Mouse (Mus musculus) embryonic fibroblast, embryonic 13.5 days (primary cell): ENCODE measurements around the gene Crot.
A peak's percentile ranks its signal among the peaks of the same experiment; 100 is the strongest.

ENCODE experiments used
- CTCF ChIP-seq: IDR thresholded peaks from 2 replicates; pipeline ENCODE4 v1.5.1; 2011; ENCODE audit warnings: mild to moderate bottlenecking, control low read depth, low read length, moderate library complexity, borderline replicate concordance; ENCODE audit not compliant: insufficient read depth
- POLR2A ChIP-seq: IDR thresholded peaks from 2 replicates; pipeline ENCODE4 v1.6.1; 2011; ENCODE audit warnings: low read depth, mild to moderate bottlenecking, control low read depth, low read length, moderate library complexity

DNA sequence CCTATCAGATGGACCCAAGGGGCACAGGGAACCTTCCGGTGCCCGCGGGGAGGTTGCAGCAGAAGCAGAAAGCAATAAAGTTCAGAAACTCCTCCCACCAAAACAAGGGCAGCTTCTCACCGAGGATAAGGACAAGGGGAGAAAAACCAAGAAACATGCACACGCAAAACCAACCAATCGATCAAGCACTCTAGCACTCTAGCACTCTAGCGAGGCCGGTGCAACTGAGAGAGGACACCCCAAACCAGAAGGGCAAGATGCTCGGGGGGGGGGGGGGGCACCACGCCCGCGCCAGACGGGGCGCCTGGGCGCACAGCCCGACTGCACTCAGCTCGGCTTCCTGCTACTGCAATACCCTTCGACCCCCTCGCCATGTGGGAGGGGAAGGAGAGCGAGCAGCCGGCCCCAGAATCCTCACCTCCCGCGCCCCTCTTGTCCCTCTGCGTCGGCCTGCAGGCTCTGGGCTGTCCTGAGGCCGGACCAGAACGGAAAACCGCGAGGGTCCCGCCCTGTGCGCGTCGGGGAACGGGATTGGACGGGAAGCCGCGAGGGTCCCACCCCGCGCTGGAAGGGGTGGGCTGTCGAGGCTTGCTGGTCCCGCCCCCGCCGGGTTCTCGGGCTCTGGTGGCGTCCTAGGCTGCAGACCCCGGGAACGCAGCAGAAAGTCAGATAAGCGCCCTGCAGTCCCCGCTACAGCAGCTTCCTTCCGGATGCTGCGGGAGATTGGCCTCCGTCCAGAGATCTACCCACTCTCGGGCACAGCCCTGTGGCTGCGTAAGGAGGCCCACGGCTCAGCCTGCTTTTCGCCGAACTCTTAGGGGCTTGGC lies at the start of gene Crot:
- TF ChIP-seq POLR2A, result peak; percentile 95
- no peak for TF ChIP-seq CTCF
